Mouse (Mus musculus) cerebellum, postnatal 36 days (tissue): ENCODE measurements around the gene Bod1.

ENCODE experiments used
- DNase-seq, 2 experiments: peaks; one replicate each; pipeline ENCODE4 v3.0.0; 2021 to 2022; ENCODE audit warnings: mixed read lengths in 2 of 2

Bod1 gene

DNA sequence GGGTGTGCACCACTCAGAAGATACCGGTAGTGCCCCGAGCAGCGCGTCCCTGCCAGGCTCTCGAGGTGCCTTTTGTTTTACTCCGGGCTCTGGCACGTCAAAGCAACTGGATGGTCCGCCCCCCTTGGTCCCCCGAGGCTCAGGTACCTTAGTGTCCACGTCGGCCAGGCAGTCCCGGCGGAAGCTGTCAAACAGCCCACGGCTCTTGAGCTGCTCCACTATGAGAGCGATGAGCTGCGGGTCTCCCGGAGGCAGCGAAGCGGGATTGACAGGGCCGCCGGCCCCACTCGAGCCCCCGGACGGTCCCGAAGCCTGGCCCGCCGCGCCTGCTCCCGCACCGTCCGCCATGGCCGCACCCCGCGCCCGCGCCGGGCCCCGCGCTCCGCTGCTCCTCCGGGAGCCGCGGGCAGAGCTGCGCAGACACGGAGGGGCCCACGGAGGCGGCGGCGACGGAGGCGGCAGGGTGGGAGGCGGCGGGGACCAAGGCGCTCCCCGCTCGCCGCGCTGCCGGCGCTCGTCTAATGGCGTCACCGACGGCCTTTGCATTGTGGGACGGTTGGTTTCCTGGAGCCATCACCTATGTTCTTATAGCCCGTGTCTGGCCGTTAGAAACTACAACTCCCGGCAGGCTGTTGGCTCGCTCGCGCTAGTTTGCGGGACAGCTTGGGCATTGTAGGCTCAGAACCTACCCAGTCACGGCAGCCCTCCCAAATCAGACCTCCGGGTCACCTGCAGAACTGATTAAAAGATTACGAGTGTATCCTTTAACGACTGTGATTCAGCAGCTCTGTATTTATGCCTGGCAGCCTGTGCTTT, at the start of gene Bod1:
TSS of gene Bod1 (minus strand) at position 532 of the 816 bp plus-strand sequence.
- DNase-seq: peak; percentile 93 to 95

DNA sequence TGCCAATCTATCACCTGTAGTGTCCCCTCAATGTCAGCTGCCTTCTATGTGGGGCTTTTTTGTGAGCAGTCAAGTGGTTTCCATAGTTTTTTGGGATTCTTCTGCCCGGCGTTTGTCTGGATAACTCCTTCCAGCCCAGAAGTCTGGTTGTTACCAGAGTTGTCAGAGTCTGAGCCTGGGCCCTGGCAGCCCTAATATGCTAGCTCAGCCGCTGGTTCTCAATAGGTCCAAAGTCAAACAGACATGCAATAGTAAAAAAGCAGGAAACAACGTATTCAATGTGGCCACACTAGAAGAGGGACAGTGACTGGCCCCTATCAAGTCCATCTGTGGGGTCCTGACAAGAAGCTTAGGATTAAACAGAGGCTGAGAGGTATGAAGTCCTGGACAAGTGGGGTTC, 47.4 kb upstream of the Bod1 start:
- DNase-seq: no peak

DNA sequence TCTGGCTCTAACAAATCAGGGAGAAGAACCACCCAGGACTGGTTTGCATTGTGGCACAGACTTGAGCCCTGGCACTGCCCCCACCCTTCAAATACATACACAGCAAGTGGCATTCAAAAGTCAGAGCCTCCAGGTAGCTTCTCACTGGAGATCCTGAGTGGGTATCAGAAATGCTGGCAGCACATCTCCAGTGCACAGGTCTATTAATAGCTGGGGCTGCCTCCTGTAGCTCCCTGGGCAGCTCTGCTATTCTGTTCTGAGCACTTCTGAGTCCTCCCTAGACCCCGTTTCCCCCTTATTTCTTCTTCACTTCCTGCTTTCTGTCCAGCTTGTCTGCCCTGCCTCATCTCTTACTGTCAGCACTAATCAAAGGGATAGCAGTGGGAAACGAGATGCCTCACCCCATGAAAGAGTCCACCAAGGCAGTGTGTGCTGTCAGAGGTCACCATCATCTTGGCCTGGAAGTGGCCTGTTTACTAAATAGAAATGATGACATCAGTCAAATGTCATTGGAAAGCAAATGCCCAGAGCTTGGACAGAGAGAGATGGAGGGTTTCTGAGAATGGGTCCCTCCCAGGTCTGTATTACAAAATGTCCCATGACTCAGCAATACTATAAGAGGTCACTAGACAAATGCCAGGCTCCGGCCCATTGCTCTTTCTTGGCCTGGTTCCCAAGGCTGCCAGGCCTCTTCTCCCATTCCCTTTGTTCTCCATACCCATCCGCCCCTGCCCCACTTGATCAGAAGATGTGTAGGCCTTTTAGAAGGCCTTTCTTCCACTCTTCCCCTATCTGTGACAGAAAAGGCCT, 46.4 kb upstream of the Bod1 start:
- DNase-seq: no peak

DNA sequence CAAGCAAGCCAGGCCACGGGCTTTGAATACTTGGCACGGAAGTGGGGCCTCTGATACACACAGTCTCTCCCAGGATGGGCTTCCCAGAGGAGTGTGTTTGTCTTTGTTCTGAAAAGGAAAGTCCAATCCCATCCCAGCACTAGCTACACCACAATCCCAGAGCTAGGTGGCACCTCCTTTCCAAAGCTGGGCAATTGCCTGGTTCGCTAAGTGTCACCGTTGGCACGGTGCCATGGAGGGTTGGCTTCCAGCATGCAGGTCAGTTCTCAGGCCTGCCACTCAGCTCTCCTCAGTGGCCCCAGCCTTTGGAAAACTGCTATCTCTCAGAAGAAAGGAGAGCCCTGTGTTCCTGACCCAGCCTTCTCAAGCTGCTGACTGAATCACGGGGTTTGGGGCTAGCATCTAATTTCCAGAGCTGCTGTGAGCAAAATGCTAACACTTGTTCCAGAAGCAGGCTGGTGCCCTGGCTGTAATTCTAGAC, 42.0 kb upstream of the Bod1 start:
- peak; percentile 89 to 93 for DNase-seq

DNA sequence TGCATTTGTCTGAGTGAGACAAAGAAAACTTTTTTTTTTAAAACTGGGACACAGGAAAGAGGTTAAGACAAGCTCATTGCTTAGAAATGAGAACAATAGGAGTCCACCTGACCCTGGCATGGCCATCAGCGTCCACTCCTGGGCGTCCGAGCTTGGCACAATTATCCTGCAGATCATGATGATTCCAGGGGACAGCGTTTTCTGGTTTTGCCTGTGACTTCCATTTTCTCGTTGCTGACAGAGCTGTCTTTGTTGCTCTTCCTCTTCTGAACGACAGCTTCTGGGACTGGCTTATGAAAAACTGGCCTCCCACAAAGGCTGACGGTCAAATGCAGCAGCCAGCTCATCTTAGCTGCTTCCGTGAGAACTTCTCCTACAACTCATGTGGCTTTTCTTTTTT, 41.4 kb upstream of the Bod1 start:
- peak in 1 of 2 experiments; percentile 31 for DNase-seq

DNA sequence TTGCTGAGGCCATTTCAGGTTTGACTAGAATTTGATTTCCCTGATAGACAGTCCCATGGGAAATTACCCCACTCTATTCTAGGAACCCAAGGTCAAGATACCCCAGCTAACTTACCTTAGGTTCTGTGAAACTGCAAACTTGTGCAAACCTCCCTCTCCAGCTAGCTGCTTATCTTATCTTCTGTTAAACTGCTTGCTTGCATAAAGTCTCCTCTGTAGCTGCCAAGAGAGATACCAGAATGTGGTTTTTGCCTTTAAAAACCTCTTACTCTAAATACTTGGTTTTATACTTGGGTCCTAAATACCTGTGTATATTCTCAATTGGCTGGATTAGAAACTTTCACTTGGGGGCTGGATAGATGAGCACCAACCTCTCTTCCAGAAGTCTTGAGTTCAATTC, 36.1 kb upstream of the Bod1 start:
- DNase-seq: no peak

DNA sequence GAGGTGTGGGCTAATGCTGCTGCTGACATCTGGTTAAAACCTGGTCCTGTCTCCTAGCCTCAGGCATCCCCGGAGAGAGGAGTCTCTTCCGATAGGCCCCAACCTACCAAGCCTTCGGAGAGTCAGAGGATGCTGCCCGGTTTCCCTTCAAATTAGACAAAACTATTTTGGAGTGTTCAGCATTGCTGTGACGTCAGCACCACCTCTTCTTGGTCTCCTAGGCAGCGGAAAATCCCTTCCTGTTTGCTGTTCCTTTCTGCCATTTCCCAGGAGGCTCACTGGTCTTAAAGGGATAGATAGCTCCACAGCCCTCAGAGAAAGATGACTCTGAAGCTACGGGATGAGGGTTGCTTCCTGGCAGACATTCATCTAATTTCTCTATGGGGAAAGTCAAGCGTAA, 31.5 kb upstream of the Bod1 start:
- DNase-seq: no peak

DNA sequence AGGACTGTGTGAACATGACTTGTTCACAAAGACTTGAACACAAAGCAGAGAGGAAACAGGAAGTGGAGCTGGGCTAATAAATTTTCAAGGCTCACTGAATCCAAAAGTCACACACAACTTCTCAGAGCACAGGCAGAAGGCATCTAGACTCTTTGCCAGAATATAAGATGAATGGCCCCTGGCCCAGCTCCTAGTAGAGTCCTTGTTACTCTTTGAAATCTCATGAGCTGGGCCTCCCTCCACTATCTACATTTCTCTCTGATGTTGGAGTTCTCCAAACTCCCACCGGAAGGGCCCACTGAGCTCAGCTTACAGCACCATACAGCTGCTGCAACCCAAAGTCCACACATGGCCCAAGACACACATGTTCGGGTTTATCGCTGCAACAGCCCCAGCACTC, 30.2 kb upstream of the Bod1 start:
- no peak for DNase-seq

DNA sequence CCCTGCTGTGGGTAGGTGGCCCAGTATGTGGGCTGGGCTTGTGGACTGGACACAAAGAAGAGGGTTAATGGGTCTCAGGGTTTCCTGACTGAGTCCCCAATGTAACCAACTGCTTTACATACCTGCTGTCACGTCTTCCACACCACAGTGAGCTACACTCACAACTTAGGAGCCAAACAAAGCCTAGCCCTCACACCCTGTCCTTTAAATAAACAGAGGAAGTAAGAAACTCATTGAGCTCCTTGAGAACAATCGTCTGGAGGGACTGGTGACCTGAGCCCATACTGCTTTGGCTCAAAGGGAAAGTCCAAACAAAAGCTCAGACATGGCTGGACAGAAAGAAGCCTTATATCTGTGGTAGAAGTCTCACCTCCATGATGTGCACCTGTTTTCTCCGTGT, 27.8 kb upstream of the Bod1 start:
- DNase-seq: no peak

DNA sequence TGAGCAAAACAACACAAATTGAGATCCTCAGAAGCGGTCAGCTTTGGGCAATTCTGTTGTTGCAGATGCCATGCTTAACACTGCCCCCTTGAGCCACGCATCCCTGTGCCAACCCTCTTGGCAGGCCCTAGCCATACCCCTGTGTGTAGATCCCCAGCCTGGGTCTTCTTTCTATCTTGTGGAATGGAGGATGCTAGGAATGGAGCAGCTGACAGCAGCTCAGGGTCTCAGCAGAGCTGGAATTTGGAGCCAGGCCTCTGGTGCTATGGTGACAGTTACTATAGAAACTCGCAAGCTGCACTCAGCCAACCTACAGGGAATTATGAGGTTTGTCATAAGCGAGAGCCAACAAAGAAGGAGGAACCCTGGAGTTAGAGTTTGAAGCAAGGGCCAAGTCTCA, 23.1 kb upstream of the Bod1 start:
- peak in 1 of 2 experiments; percentile 13 for DNase-seq

DNA sequence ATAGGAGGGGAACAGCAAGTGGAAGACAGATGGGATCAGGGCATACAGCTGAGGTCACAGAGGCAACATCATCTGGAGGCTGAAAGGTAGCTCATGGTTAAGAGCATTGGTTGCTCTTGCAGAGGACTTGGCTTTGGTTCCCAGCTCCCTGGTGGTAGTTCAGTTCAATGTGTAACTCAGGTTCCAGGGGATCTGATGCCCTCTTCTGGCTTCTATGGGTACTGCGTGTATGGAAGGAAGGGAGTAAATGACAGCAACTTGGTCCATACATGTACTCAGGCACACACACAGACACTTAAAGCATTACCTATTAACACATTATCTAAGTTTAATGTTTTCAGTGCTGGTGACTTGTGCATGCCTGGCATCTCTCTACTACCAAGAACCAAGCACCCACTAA, 22.4 kb upstream of the Bod1 start:
- peak in 1 of 2 experiments; percentile 38 for DNase-seq

DNA sequence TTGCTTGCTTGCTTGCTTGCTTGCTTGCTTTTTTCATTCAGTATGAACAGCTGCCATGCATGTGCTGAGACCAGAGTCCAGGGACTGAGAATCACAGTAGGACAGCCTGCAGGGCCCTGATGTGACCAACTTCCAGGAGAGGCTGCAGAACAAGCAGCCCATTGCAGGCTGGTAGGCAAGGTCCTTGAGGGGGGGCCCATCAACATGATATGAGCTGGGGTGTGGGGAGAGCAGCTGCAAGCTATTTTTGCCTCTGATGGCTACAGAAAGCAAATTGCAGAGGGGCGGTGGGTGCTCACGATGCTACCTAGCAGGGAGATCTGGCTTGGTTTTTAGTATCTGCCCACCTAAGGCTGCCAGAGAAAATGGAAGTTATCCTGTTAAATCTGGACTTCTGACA, 21.6 kb upstream of the Bod1 start:
- DNase-seq: no peak

DNA sequence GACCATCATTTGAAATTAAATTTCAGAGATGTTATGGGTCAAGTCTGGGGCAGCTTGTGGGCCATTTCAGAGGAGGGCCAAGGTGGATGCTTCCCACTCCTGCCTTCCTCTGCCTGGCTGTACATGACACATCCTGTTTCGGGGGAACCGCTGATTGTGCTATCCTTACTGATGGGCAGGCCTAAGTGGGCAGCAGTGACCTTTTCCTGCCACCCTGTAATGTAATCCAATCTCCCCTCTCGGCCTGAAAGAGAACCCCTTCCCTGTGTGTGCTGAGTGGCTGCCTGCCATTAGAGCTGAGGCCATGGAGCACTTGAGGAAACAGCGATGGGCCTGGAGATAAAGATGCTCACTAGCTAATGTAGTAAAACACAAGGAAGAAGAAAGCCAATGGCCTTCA, 17.3 kb upstream of the Bod1 start:
- DNase-seq: no peak

DNA sequence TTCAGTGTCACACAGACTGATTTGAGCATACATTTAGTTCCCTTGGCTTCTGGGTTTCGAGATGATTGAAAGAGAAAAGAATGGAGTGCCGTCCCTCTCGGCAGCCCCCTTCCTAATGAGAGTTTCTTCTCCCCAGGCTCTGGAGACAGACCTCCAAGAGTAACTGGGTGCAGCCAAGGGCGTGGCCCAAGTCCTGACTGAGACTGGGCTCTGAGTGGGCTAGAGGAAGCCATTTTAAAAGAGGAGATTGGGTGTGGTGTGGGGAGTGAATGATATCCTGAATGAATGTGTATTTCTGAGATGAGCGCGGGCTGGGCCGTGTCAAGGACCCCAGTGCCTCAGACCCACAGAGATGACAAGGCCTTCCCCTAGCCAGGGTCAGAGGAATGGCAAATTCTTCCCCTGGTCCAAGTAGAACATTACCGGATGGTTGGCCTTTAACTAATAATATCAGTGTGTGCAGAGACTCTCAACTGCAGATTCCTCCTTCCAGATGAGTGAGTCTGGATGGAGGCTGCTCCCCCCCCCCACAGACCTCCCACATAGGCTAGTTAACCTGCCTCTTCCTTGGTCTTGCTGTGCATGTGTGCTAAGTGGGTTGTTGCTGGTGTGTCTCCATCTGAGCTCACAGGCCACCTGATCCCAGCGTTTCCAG, 13.4 kb upstream of the Bod1 start:
- DNase-seq: no peak

DNA sequence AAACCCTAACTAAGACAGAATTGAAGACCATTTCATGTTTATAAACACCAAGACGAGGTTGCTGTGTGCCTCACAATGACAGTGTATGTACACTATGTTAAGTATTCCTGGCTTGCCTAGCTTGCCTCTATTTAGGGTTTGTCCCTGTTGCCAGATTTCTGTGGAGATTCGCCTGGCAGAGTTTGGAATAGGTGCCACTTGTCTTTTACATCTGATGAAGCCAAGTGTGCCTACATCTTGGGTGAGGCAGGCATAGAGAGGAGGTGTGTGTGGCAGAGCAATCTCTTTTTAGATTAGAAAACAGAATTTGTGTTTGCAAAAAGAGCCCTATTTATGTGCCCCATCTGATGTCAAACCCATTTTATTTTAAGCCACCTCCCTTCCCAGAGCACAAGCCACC, 12.4 kb upstream of the Bod1 start:
- peak in 1 of 2 experiments; percentile 24 for DNase-seq

DNA sequence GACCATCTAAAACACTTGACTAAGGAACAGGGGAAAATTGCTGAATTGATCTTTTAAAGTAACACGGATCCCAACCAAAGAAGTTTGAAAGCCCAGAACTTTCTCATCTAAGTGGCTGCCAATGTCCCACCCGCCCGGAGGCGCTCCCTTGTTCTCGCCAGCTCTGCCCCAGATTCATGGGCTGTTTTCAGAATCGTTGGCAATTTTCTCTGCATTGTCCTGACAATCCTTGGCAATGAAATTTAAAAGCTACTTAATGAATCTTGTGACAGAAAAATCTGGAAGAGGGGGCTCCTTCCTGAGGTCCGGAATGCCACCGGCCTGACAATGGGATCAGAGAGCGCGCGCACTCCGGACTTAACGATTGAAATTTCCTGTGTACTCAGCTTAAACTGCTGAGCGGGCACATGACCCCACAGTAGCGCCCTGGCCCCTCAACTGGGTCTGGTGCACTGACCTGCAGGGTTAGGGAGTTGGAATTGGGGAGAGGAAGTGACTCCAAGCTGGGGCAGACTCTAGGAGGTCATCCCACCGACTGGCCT, 8.2 kb upstream of the Bod1 start:
- DNase-seq: no peak

DNA sequence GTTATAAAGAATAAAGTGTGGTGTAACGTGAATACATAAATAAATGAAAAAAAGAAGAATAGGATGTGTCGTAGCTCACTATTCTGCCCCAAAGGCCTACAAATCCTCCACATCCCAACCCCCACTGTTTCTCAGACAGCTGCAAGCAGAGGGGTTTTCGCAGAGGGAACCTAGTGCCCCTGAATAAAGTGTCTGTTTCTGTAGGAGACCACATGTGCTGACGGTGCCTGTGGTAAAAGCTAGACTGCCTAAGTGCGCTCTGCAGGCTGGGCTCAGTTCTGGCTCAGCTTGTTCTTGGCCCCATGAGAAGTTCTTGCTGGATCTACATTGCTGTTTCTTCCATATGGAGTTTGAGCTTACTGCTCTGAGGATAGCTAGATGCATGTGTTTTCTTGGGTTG, 5.6 kb upstream of the Bod1 start:
- DNase-seq: no peak

DNA sequence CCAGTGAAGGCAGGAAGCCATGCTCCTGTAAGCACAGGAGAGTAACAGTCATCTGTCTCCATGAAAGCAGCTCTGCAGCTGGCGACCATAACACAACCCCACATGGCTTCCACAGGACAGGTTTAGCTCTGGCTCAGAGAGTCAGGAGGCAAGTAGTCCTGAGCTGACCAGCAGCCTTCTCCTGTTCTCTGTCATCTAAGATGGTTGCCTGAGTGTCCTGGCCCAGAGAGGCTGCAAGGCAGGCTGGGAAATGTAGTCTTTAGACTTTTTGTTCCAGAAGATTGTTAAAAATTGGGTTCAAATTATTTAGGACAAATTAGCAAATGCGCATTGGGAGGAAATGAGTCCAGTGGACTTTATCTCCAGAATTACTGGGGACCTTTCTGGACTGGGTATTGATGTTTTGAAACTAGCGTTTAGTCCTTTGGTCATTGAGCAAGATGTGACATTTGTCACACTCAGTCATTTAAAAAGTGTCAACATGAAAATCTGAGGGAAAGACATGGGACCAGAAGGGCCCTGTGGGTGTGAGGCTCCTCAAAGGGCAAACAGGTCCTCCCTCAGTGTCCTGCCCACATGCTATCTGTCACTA, 5.1 kb upstream of the Bod1 start:
- DNase-seq: peak in 1 of 2 experiments; percentile 46

DNA sequence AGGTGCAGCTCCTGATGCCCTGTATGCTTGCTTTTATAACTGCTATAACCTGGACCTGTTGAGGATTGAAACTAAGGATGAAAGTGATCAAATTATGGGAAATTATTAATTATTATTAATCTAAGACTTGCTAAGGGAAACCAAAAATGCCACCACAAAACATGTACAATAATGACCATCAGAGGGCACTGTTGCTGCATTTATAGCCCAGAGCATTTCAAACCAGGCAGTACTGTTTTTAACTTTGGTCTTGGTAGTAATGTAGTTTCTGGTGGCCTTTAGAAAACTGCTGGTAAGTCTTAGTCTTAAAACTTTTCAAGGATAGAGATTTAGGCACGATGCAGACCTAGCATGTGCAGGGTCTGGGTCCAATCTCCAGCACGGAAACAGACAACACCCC, 3.7 kb upstream of the Bod1 start:
- DNase-seq: peak; percentile 36 to 73

DNA sequence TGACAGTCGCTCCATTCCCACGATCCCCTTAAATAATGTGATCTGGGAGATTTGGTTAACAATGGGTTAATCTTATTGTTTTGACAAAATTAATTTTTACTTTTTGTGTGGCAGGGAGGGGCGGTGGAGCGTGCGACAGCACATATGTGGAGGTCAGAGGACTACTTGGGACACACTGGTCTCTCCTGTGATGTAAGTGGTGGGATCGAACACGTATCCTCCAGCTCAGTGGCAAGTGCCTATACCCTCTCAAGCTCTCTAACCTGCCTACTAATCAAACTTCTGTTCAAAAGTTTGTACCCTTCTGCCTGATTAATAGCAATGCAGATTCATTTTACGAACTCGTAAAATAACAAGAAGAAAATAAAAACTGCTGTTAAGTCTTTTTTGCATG, 482 bp upstream of the Bod1 start:
- DNase-seq: no peak

DNA sequence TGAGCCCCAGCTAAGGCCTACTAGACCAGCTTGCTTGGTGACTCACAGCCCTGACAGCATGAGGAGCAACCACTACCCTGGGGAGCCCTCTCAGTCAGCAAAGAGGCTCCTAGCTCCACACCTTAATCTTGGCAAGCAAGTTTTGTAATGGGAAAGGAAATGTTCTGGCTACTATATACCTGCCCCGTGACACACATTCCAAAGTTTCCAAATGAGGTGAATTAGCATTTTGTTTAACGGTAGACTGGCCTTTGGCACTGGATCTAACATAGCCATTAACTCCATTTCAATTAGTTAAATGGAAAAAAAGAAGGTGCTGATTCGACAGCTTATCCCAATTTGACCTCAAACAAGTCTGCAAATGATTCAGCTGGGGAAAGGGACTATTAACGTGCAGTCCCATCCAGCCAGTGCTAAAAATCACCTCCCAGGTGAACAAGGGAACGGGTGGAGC, 1.2 kb downstream of the Bod1 start:
- no peak for DNase-seq

DNA sequence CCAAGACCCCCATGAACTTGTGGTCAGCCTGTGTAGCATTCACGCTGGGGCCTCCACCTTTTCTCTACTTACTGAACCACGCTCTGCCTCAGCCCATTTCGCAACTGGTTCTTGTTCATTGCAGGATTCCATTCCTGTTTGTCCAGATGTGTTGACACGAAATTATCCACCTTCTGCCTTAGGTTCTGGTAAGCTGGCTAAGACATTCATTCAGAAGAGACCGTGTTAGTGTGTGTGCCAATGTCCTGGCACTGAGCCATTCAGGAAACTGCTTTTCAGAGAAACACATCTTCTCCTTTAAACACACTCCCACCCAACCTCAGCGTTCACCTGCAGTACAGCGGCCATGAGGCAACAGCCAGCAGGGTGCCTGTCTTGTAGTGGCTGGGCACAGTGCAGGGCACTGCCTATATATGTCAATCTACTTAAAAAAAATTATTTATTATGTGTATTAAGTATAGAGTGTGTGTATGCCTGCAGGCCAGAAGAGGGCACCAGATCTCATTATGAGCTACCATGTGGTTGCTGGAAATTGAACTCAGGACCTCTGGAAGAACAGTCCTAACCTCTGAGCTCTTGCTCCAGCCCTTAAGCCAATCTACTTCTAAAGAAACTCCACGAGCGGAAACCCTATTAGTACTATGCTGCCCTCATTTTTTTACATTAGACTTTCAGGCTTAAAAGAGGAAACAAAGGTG, 2.4 kb downstream of the Bod1 start:
- DNase-seq: no peak
